Mouse (Mus musculus) small intestine, adult 2 months (tissue): ENCODE results near the gene Myh3.

Experiments
- CTCF ChIP-seq: fragments of 200-500 bp; IDR thresholded peaks from 2 replicates; pipeline ENCODE4 v1.5.1; 2012; ENCODE audit warnings: low read depth, mild to moderate bottlenecking, control low read depth, inconsistent platforms, low read length, moderate library complexity, mixed read lengths; ENCODE audit not compliant: insufficient replicate concordance, insufficient read length; ENCODE audit errors: extremely low read depth
- POLR2A ChIP-seq: fragments of 200-500 bp; IDR thresholded peaks from 2 replicates; pipeline ENCODE4 v1.6.1; 2012; ENCODE audit warnings: low read depth, mild to moderate bottlenecking, control low read depth, inconsistent platforms, low read length, moderate library complexity

GRCm38 (mm10) chr11:67124943-67125342 lies 46.8 kb downstream of the Myh3 start:
- no peak for TF ChIP-seq CTCF
- no peak for TF ChIP-seq POLR2A
